Mouse (Mus musculus) right cerebral cortex, adult 2 months (tissue): Measurements from ENCODE around the gene Sirpa.
A peak's percentile ranks its signal among the peaks of the same experiment; 100 is the strongest.

ENCODE experiments used
- DNase-seq, 2 experiments: peaks; one replicate each; pipeline ENCODE4 v3.0.0; 2021 to 2022; ENCODE audit warnings: low spot score in 2 of 2

The Sirpa gene

DNA sequence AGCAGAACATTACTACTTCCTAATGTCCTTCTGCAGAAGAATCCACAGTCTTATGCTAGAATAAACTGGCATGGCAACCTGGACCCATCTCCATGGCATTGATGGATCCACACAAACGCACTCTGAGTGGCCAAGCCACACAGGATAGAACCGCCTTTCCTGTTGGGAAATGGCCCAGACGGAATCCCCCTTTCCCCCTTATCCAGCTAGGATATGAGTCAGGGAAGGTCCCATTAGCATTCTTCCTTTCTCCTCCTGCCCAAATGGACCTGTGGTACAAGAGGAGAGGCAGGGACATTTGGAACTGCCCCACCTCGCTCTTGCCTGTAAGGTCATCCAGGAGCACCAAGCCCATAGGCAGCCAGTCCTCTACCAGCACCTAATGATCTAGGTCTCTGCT, 10.4 kb upstream of the Sirpa start:
- no peak for DNase-seq

DNA sequence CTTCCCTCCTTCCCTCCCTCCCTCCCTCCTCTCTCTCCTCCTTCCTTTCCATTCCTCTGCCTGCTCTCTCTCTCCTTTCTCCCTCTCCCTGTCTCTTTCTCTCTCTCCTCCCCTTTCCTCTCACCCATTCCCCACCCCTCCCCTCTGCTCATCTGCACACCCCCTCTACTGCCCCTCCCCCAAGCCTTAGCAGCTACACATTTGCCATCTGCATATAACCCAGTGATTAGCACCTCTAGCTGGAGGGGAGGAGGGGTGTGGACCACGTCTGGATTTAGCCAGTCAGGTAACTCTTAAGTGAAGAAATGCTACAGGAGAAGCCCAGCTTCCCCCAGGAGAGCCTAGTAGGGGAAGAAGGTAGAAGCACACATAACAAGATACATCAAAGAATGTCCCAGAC, 7.7 kb upstream of the Sirpa start:
- DNase-seq, result no peak

DNA sequence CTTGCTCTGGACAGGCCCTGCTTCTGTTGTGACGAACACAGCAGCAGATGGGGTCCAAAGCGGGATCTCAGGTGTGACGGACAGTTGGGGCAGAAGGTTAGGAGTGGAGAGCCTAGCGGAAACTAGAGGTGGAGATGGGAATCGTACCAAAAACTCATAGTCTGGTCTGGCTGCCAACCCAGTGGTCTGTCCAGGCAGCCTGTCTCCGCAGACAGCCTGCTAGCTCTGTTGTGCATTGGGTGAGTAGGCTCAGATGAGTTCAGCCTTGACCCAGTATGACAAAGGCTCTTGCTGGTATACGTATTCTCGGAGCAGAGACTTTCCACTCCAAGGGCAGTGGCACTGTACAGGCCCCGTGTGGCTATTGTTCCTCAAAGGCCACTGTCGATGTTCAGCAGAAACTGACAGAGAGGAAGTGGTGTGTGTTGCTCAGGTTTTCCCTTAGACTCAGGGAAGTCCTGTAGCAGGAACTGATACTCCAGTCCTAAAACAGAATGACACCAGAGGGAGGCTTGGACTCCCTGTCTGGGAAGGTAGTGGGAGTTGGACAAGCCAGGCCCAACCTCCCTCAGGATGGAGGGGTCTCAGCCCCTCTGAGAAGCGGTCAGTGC, 6.6 kb upstream of the Sirpa start:
- no peak for DNase-seq

DNA sequence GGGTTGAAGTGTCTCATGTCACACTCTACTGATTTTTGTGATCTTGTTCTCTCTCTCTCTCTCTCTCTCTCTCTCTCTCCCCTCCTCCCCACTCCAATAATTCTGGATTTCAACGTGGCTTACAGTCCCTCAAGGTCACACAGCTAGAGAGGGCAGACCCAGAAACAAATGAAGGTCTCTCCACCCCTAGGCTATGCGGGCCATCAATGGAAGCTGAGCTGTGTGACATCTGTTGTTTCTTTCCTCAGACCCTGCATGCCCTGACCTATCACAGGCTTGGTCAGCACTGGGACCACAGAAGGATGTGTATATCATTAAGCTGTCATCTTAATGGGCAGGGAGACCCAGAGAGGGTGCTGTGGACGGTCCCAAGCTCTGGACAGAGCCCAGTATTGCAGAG, 5.4 kb upstream of the Sirpa start:
- no peak for DNase-seq

DNA sequence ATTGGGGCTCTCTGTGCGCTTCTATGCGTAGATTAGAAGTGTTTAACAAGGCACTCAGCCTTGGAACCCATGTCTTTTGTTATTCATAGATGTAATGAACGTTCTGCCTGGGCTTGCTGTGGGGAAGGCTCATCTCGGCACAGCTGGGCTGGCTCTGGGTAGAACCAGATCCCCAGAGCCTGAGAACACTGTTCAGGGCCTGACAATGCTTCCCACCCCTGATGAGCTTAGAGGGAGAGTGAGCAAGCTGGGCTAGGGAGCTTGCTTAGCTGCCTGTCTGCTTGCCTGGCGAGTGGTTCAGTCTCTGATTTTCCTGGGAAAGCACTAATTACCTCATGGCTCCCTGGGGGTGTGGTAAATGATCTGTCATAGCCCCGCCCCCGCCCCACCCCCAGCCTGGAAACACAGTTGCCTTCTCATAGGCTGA, 4.8 kb upstream of the Sirpa start:
- DNase-seq, result no peak

DNA sequence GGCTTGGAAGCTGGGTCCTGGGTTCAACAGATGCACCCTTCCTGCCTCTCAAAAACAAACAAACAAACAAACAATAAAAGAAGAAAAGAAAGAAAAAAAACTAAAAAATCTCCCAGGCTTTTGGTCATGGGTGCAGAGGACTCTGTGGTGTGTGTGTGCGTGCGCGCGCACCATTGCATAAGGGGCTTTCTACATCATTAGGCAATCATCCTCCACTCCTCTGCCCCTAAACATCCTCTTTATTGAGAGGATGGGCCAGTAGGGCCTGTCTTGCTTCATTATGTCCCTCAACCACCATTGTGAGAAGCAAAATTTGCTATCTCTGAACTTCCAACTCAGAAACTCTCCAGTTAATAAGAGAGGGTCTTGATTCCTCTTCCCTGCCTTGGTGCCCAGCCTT, 738 bp upstream of the Sirpa start:
- DNase-seq, result no peak

DNA sequence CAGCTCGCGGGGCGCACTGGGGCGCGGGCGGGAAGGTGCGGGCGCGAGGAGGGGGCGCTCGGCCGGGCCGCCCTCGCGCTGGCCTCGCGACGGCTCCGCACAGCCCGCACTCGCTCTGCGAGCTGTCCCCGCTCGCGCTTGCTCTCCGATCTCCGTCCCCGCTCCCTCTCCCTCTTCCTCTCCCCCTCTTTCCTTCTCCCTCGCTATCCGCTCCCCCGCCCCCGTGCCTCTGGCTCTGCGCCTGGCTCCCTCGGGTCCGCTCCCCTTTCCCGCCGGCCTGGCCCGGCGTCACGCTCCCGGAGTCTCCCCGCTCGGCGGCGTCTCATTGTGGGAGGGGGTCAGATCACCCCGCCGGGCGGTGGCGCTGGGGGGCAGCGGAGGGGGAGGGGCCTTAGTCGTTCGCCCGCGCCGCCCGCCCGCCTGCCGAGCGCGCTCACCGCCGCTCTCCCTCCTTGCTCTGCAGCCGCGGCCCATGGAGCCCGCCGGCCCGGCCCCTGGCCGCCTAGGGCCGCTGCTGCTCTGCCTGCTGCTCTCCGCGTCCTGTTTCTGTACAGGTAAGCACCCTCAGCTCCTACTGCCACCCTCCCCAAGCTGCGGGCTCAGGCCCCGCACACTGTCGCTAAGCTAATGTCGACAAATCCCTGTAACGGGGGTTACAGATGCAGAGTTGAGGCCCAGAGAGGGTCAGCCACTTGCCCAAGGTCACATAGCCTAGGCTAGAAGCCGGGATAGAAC, 673 bp downstream of the Sirpa start:
- DNase-seq, result peak; percentile 84 to 86

DNA sequence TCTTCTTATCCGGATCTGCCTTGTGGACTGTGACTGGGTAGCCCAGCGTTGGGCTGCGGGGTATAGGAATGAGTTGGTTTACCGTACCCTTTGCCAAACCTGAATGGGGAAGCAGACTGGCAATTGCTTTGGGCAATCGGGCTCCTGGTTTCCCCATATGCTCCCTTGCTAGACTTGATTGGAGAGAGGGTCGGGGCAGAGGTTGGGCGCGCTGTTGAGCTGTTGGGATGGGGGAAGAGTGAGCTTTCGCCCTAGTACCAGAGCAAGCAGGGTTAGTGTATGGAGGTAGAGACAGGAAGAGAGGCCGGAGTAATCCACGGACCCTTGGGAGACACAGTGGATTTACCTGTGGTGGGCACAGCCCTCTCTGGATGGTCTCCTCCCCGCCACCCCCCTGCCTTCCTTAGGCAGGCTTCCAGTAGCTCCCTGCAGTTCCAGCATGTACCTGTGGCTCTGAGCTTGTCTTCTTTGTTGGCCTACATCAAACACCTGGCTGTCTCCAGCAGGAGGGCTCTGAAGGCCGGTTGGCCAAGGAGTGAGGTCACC, 1.3 kb downstream of the Sirpa start:
- peak in 1 of 2 experiments; percentile 42 for DNase-seq

DNA sequence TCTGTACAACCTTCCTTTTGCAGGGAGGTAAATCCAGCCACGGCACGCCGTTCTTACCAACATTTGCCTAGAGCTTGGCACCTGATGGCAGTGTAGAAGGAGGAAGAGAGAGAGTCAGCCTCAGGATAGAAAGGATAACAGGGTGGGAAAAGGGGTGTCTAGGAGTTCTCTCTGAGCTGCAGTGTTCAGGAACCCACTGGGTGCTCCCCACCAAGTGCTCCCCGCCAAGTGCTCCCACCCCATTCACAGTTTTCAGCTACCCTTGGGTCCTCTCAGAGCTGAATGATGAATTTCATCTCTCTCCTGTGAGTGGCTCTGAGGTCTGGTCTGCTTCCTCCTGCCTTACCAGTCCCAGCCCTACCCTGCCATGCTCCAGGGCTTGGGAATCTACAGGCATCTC, 1.9 kb downstream of the Sirpa start:
- DNase-seq, result peak in 1 of 2 experiments; percentile 33

DNA sequence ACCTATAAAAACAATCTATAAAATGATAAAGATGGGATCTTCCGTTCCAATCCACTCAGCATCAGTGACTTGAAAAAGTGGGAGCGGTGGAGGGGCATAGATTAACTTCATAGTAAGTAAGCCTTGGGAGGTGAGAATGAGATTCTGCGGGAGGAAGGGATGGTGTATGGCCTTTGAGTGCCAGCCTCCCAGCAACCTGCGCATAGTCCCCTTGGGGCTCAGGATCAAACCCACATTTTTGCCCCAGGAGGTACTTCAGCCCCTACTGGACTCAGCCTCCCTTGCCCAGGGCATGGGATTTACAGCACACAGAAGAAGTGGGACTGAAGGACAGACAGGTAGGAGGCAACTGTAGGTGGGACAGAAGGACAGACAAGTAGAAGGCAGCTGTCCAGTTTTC, 2.6 kb downstream of the Sirpa start:
- DNase-seq, result no peak

DNA sequence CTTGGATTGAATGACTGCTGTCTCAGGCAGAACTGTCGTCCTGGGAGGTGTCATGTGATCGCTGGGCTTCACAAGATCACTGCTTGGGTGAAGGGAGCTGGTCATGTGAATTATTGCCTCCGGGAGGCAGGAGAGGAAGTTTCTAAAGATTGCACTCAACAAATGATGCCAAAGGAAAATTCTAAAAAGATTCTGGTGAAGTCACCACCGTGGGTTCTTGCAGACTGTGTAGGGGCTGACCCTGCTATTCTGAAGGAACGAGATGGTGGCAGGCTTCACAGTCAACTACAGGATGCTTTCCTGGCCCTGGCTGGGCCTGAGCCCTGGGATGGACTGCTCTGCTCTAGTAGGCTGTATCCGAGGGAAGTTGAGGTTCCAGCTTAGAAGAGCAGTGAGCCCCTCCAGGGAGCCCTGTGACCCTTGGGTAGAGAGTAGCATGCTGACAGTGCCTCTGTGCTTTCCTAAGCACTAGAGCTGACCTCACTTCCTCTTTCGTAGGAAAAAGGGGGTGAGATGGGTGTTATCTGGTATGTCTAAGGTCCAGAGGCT, 3.1 kb downstream of the Sirpa start:
- DNase-seq, result peak in 1 of 2 experiments; percentile 54

DNA sequence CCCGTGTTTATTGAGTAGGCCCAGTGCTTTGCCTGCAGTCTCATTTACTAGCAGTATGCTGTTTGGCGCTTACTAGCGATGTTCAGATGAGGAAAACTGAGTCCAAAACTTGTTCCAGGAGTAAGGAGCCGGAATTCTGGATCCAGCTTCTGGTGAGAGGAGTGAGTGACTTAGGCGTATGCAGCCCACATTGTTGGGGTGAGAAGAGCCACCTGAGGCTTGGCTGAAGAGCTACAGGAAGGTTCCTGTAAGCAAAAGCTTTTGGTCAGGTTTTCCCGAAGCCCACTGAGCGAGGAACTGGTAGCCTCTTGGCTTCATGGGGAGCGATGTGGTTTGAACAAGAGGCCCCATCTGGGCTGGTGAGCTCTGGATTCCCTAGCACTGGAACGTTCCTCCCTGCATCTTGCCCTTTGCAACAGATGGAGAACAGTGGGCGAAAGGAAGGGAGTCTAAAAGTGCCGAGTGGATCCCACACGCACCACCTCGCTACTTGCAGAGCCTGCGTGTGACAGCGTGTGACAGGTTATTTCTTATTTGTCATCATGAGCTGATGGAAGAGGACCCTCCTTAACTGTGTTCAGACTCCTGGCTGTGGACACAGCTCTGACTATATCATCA, 4.0 kb downstream of the Sirpa start:
- DNase-seq, result peak; percentile 76 to 83

DNA sequence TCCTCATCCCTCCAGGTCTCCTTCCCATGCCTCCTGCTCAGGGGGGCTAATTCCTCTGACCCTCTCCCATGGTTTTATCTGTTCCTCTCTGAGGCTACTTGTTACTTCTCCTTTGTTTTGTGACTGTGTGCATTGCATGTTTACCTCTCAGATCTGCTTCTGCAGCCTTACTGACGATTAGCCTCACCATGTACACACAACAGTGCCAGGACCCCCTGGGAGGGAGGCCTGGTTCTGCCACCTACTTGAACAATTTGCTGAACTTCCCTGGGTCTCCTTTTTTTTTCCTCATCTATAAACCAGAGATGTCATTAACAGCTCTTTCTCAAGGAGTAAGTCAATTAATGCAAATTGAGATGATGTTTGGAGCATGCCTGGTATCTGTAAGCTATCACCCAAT, 4.9 kb downstream of the Sirpa start:
- DNase-seq, result no peak

DNA sequence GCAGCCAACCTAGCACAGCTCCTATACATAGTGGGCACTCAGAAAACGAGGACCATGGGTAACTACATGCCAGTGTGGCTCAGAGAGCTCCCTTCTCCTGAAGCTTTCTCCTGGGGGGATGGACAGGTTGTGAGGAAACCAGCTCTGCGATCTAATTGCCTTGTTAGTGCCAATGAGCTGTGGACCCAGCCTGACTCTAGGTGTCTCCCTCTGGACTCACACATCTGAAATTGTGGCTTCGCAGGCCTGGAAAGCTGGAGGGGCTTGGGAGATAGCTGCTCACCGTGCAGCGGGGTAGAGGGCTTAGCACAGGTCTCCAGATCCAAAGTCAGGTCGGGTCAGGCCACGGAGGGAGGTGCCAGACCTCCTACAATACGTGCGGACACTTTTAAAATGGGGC, 5.5 kb downstream of the Sirpa start:
- no peak for DNase-seq

DNA sequence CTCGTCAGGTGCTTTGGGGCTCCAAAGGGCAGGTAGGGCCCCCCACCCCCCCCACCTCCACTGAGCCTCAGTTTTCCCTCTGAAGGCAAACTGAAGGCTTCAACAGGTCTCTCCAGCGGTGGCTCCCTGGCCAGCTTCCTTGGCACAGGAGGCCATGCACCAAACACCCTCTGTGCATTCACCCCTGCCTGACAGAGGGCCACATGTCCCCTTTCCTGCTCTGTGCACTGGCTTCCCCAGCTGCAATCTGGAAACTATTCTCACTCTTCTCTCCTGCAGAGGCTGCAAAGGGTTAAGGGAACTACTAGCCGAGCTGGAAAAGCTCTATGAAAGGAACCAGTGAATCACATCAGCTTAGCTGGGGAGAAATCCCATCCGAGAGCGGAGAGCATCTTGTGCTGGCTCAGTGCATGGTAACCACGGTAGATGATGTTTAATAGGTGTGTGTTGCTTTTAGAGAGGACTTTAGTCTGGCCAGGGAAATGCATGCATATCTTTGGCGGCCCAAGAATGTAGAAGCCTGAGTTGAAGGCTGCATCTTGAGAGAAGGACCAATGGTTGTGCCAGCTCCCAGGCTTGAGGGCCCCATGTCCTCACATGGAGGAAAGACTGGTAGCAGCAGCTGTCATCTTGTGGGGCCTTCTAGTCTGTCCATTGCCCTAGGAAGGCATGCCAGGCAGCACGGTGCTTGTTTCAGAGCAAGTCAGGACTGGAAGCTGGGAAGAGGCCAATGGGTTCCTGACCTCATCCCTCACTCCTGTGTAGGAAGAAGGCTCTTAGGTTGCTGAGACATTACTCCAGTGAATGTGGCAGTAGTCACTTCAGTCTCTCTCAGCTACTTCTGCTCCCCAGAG, 6.8 kb downstream of the Sirpa start:
- no peak for DNase-seq

DNA sequence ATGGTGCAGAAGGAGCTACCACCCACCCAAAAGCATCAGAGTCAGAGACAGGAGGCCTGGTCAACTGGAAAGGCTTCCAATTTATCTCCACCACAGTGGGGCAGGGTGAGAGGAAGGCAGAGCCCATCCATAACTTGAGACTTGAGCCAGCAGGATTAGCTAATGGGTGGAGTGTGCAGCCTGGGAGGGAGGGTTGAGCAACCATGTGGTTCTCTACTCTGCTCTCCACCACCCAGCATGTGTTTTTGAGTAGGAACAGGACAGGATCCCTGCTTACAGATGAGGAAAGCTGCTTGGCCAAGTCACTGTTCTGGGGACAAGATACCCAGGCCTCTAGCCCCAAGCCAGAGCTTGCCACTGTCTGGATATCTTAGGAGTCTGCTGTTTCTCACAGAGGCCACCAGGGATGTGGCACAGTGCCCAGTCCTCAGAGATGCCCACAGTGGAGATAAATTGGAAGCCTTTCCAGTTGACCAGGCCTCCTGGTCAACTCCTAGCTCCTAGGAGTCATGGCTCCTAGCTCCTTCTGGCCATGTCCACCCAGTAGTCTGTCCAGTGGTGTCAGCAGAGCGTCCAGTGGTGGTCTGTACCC, 8.5 kb downstream of the Sirpa start:
- no peak for DNase-seq

DNA sequence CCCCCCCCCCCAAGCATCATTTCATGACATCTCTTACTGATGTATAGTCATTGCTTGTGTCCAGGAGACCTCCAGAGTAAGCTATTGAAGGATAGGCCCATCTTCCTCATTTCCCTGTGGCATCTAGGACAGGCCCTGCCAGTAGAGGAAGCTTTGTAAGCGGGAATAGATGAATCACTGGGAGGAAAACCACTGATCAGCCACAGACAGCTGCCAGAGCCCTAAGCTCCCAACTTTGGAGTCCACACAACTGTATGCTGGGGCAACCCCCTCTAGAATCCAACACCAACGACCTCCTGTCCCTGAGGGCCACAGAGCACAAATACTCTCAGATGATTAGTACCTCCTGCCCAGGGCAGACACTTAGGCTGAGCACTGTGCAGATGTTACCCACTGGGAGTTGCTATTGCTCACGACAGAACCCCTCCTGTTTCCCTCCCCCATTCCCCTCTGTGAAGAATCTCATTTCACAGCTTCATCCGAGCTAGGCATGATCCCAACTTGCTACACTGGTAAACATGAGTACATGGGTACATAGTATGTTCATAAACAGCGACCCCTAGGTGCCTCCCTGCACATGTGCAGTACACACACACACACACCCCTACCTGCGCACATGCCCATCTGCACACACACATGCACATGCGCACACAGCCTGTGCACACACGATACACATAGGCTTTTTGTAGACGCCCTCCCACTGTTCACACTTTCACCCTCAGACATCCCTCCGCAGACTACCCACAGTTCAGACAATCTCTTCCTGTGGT, 9.4 kb downstream of the Sirpa start:
- DNase-seq, result no peak

DNA sequence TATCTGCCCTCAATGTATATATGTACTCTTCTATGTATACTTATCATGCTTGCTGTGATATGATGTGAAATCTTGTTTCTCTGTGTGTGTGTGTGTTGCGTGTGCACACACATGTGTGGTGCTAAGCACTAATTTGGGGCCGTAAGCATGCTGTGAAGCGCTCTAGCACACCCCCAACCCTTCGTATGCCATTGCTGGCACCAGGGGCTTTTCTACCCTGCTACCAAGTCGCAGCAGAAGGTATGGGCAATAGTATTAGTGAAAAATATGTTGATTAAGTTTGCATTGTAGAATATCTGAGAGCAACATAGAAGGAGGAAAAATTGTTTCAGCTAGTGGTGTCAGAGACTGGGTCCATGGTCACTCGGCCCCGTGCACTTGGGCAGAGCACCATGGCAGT, 10.2 kb downstream of the Sirpa start:
- no peak for DNase-seq

DNA sequence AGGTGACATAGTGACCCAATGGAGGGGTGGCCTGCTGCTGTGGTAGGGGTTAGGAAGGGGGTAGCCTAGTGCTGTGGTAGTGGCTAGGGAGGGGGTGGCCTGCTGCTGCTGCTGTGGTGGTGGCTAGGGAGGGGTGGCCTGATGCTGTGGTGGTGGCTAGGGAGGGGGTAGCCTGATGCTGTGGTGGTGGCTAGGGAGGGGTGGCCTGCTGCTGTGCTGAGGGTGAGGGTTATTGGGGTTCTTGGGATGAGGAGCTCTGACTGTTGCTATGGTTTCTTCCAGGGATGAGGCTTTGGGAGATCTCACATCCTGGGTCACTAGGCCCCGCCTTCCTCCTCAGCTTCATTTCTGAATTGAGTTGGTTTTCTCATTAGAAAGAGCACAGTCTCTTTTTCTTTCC, 10.9 kb downstream of the Sirpa start:
- no peak for DNase-seq

DNA sequence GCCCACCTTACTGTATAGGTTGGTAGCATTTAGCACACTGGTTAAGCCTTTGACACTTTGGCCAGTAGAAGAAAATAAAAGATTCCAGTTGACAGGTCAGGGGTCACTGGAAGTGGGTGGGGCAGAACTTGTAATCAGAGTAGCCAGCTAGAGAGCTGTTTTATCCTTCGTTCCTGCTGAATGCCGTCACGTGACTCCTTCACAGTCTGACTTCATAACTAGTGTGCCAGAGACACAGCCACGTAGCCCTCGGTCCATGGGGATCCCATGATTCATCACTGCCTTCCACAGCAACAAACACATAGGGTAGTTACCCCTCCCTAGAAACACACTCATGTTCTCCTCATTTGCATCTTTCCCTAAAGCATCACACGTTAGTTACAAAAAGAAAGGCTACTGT, 11.4 kb downstream of the Sirpa start:
- peak in 1 of 2 experiments; percentile 34 for DNase-seq

DNA sequence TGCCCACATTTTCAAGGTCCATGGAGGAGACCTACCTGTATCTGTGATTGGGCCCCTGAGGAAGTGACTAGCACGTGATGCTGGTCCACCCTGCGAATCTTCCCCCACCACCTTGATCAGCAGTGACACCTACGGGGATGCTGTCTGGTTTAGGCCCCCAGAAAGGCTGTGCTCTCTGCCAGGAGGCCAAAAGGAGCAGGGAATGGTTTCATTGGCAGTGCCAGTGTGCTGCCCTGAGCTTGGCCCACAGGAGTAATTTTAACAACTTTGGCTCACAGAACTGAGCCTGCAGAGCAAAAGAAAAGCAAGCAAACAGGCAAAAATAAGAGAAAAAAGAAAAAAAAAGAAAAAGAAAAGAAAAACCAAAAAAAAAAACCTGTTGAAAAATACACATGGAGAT, 13.2 kb downstream of the Sirpa start:
- DNase-seq, result peak in 1 of 2 experiments; percentile 25
